Comparison of ENCODE assay signal across 29 mouse cellular contexts in genomic region chr14:30523356-30523755, GRCm38 (mm10). TPM values are rescaled to one million over a fixed set of nuclear protein-coding genes. Genes with fewer than 3 reads are reported as not detected.
A peak's percentile ranks its signal among the peaks of the same experiment; 100 is the strongest.
DNase-seq lines count a peak whose midpoint lies in the region; ATAC-seq and TF ChIP-seq lines count a peak whose summit lies in the region.
"Had no signal": no experiment of that assay in that cellular context is flagged by ENCODE, and none has a peak within 500 bp of the region (broad histone marks: within the 10 kb centered on the region; RNA-seq: fewer than 3 reads in every experiment).

No protein-coding gene starts in this region.

- 66% methylated on average over 6 of the region's 6 CpGs for WGBS in hindbrain, postnatal 0 days

- H3K36me3 ChIP-seq in hindbrain, postnatal 0 days (ENCODE audit: insufficient read depth, low read length), result peaks cover 50% of the 10 kb centered on the region

- no peaks in the 10 kb centered on the region for H3K9me3 ChIP-seq in hindbrain, postnatal 0 days (ENCODE audit: low read length)
- H3K9me3 ChIP-seq: embryonic facial prominence, embryonic 12.5 days; heart, embryonic 12.5 days; hindbrain, embryonic 10.5 days; limb, embryonic 15.5 days; megakaryocyte, embryonic 14.5 days; midbrain, embryonic 13.5 days; neural tube, embryonic 12.5 days had no signal

- no peaks in the 10 kb centered on the region for H3K27me3 ChIP-seq in hindbrain, postnatal 0 days (ENCODE audit: insufficient read depth, low read length)
- H3K27me3 ChIP-seq: embryonic facial prominence, embryonic 12.5 days; heart, embryonic 12.5 days; limb, embryonic 15.5 days; megakaryocyte, embryonic 14.5 days; midbrain, embryonic 13.5 days; neural tube, embryonic 12.5 days had no signal

- DNase-seq in frontal cortex, postnatal 14 days (ENCODE audit: low spot score in 2 of 2), result no peak
- DNase-seq in layer of hippocampus, adult 8-10 months (ENCODE audit: low spot score in 2 of 2), result peak; percentile 43 to 47
- DNase-seq in layer of hippocampus, adult 9-10 months (ENCODE audit: low spot score), result no peak
- peak; percentile 26 for DNase-seq in right cerebral cortex, postnatal 25 days
- no peak for DNase-seq in right cerebral cortex, postnatal 10 days (ENCODE audit: low spot score in 2 of 2)
- no peak for DNase-seq in hindbrain, postnatal 0 days (ENCODE audit: low spot score)
- DNase-seq: adrenal gland, postnatal 36 days; cerebellum, adult 11 months; cerebellum, postnatal 14 days; gastrocnemius, postnatal 25 days; heart, adult 18-20 months; heart, postnatal 10 days; kidney, adult 9 months; kidney, postnatal 14 days; lung, embryonic 14.5 days; spleen, adult 18-20 months had no signal

- H3K4me3 ChIP-seq in hindbrain, postnatal 0 days (ENCODE audit: low read length), result no peak overlapping the region
- H3K4me3 ChIP-seq: embryonic facial prominence, embryonic 12.5 days; heart, embryonic 12.5 days; hindbrain, embryonic 10.5 days; limb, embryonic 15.5 days; megakaryocyte, embryonic 14.5 days; midbrain, embryonic 13.5 days; neural tube, embryonic 12.5 days had no signal

- no peak overlapping the region for H3K4me2 ChIP-seq in hindbrain, postnatal 0 days (ENCODE audit: low read depth, low read length)
- H3K4me2 ChIP-seq: embryonic facial prominence, embryonic 12.5 days; heart, embryonic 12.5 days; limb, embryonic 15.5 days; lung, embryonic 14.5 days; midbrain, embryonic 13.5 days; neural tube, embryonic 12.5 days had no signal

- H3K27ac ChIP-seq in hindbrain, postnatal 0 days, result no peak overlapping the region
- H3K27ac ChIP-seq: embryonic facial prominence, embryonic 12.5 days; hindbrain, embryonic 10.5 days; limb, embryonic 15.5 days; liver, embryonic 14.5 days; midbrain, embryonic 13.5 days; neural tube, embryonic 12.5 days had no signal

- no peak for TF ChIP-seq CTCF in hindbrain, postnatal 0 days (IDR thresholded peaks at IDR 0.05; ENCODE audit: low read depth)

- H3K4me1 ChIP-seq in hindbrain, postnatal 0 days (ENCODE audit: insufficient read depth, low read length), result no peaks in the 10 kb centered on the region
- H3K4me1 ChIP-seq: embryonic facial prominence, embryonic 12.5 days; hindbrain, embryonic 10.5 days; limb, embryonic 15.5 days; midbrain, embryonic 13.5 days; neural tube, embryonic 12.5 days had no signal

- peak; percentile 88 for ATAC-seq in frontal cortex, adult (ENCODE audit: low TSS enrichment)
- ATAC-seq in megakaryocyte, adult 5-6 weeks (ENCODE audit: poor library complexity, severe bottlenecking), result no peak
- no peak for ATAC-seq in hindbrain, postnatal 0 days
- ATAC-seq: CD4-positive, CD25-positive, alpha-beta regulatory T cell, adult 4 months; hindbrain, embryonic 16.5 days; intestine, embryonic 16.5 days; midbrain, embryonic 13.5 days had no signal

- no peak overlapping the region for H3K9ac ChIP-seq in hindbrain, postnatal 0 days (replicated peaks; ENCODE audit: low read length)
- H3K9ac ChIP-seq: embryonic facial prominence, embryonic 12.5 days; heart, embryonic 12.5 days; limb, embryonic 15.5 days; liver, embryonic 14.5 days; lung, embryonic 14.5 days; midbrain, embryonic 13.5 days; neural tube, embryonic 12.5 days had no signal

RNA-seq across cellular contexts. Expression of gene Tkt, which starts 24.8 kb away (rescaled TPM):
- 100 to 1,000 TPM; 171 to 205 (median 194) TPM for total RNA-seq in layer of hippocampus, adult 8-10 months (2022)
- 195 and 196 TPM in 2 replicates for total RNA-seq in megakaryocyte, adult 5-6 weeks (2015)
- total RNA-seq in megakaryocyte, adult 5-6 weeks (2017), result 517 and 539 TPM in 2 replicates
- 388 and 429 TPM in 2 replicates for total RNA-seq in hindbrain, postnatal 0 days (2014; rRNA removed)
- polyA plus RNA-seq in hindbrain, postnatal 0 days (2015; fragmentation: Nextera tagmentation; extraction: Ambion mirVana), result 248 and 258 TPM in 2 replicates

RNA-seq across cellular contexts. Expression of gene Cacna1d, which starts 32.1 kb away (rescaled TPM):
- total RNA-seq in layer of hippocampus, adult 8-10 months (2022), result 10 to 100 TPM; 42.2 to 55.3 (median 50.8) TPM
- 3.7 and 5.0 TPM in 2 replicates for total RNA-seq in megakaryocyte, adult 5-6 weeks (2015)
- total RNA-seq in megakaryocyte, adult 5-6 weeks (2017), result 3.9 and 4.3 TPM in 2 replicates
- total RNA-seq in hindbrain, postnatal 0 days (2014; rRNA removed), result 22.0 and 27.6 TPM in 2 replicates
- polyA plus RNA-seq in hindbrain, postnatal 0 days (2015; fragmentation: Nextera tagmentation; extraction: Ambion mirVana), result 6.1 and 6.9 TPM in 2 replicates

RNA-seq across cellular contexts. Expression of gene Dcp1a, which starts 44.0 kb away (rescaled TPM):
- total RNA-seq in layer of hippocampus, adult 8-10 months (2022), result 10 to 100 TPM; 21.8 to 25.8 (median 24.7) TPM
- total RNA-seq in megakaryocyte, adult 5-6 weeks (2015), result 30.0 and 34.6 TPM in 2 replicates
- 25.7 and 33.0 TPM in 2 replicates for total RNA-seq in megakaryocyte, adult 5-6 weeks (2017)
- 23.5 and 23.6 TPM in 2 replicates for total RNA-seq in hindbrain, postnatal 0 days (2014; rRNA removed)
- 9.9 and 10.9 TPM in 2 replicates for polyA plus RNA-seq in hindbrain, postnatal 0 days (2015; fragmentation: Nextera tagmentation; extraction: Ambion mirVana)

Comparison
In these comparisons a context has a peak if more than half of its experiments do, and no peak if none do; other contexts are left out.
1. DNase-seq: peak in layer of hippocampus, adult 8-10 months (2 of 2) and right cerebral cortex, postnatal 25 days (single experiment); none in frontal cortex, postnatal 14 days (0 of 2), layer of hippocampus, adult 9-10 months (single experiment), right cerebral cortex, postnatal 10 days (0 of 2) and hindbrain, postnatal 0 days (single experiment).